Mouse (Mus musculus): ENCODE measurements at regions not wholly inside any gene's neighbourhood (a gene's known extent, or its start where the extent isn't known, plus 50 kb on each side); places are given as distances from the start of the nearest gene placed in this dataset.

DNA sequence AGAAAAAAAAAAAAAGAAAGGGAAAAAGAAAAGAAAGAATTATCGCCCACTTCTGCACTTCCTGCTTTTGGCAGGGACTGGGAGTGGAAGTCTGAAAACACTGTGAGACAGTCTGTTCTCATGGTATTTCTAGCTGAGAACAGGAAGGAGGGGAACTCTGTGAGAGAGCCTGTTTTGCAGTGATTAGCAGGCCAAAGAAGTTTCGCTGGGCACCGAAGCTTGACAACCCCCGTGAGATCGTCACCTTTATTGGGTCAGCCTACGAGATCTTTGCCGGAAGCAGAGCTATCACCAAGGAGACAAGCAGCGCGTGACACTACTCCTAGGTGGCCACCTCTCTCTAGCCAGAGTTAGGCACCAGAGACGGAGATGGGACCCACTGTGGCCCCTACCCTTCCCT lies 78.2 kb upstream of the Atxn1 start:
- 7% methylated on average over 10 of the region's 10 CpGs for WGBS
- peak; percentile 4 for DNase-seq
- Histone ChIP-seq H3K27ac (ENCODE audit: control insufficient read depth, insufficient read depth, low read length) (no peak overlapping the region), H3K4me3 (ENCODE audit: control insufficient read depth, insufficient read depth, low read length) (peak overlapping the region; percentile 38), H3K36me3 (ENCODE audit: control insufficient read depth, insufficient read depth, low read length) (no peaks in the 10 kb centered on the region), H3K27me3 (ENCODE audit: control insufficient read depth, insufficient read depth, low read length) (no peaks in the 10 kb centered on the region), H3K4me1 (replicated peaks; ENCODE audit: control insufficient read depth, insufficient read depth, low read length) (peaks cover 11% of the 10 kb centered on the region; the same call in 1 of the 2 replicates)
- no peak for TF ChIP-seq CTCF (IDR thresholded peaks at IDR 0.05; ENCODE audit: borderline replicate concordance, control insufficient read depth, extremely low read depth, insufficient read depth, low read length, poor library complexity)

DNA sequence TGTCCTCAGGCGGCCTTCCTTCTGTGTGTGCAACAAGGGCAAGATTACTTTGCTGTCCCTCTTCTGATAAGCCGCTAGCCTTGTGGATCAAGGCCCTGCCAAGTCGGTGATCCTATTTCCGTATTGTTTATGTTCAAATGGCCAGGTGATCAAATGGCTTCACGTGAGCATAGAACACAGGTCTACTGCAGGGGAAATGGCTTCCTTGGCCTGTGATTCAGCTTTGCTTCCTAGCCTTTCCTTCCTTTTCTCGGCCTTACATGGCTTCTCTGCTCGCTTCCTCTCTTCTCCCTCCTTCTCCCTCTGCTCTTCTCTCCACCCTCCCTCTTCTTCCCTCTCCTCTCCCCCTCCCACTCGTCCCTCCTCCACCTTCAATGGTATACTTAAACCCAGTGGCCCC lies 77.4 kb upstream of the Atxn1 start:
- WGBS: 78% methylated on average over 8 of the region's 8 CpGs
- Histone ChIP-seq H3K36me3 (ENCODE audit: control insufficient read depth, insufficient read depth, low read length) (no peaks in the 10 kb centered on the region), H3K27ac (ENCODE audit: control insufficient read depth, insufficient read depth, low read length) (no peak overlapping the region), H3K27me3 (ENCODE audit: control insufficient read depth, insufficient read depth, low read length) (no peaks in the 10 kb centered on the region), H3K4me1 (replicated peaks; ENCODE audit: control insufficient read depth, insufficient read depth, low read length) (peaks cover 11% of the 10 kb centered on the region; the same call in 1 of the 2 replicates), H3K4me3 (ENCODE audit: control insufficient read depth, insufficient read depth, low read length) (no peak overlapping the region)
- no peak for TF ChIP-seq POLR2A (IDR thresholded peaks at IDR 0.05; ENCODE audit: control insufficient read depth, extremely low read depth, insufficient read depth, low read length, poor library complexity)
- no peak for TF ChIP-seq CTCF (IDR thresholded peaks at IDR 0.05; ENCODE audit: borderline replicate concordance, control insufficient read depth, extremely low read depth, insufficient read depth, low read length, poor library complexity)
- no peak for DNase-seq

DNA sequence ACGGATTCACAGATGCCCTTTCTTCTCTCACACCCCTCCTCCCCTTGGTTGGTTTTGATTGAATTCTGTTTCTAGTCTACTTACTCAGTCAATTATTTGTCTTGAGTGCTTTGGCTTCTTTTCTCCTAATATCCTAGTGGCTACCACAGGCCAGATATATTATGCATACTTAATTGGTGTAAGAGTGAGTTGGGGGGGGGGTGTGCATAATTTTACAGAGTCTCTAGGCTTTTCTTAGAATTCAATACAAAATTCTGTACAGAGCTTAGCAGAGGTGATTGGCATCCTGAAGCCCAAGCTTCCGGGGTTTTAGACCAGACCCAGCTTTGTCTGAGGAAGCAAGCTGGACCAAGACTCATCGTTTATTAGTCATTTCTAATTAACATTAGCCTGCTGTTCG lies 76.7 kb upstream of the Atxn1 start:
- H3K36me3 ChIP-seq (ENCODE audit: control insufficient read depth, insufficient read depth, low read length): no peaks in the 10 kb centered on the region
- H3K4me1 ChIP-seq (replicated peaks; ENCODE audit: control insufficient read depth, insufficient read depth, low read length): peaks cover 11% of the 10 kb centered on the region; the same call in 1 of the 2 replicates
- H3K27ac ChIP-seq (ENCODE audit: control insufficient read depth, insufficient read depth, low read length): no peak overlapping the region
- TF ChIP-seq POLR2A (IDR thresholded peaks at IDR 0.05; ENCODE audit: control insufficient read depth, extremely low read depth, insufficient read depth, low read length, poor library complexity): no peak
- no peak for TF ChIP-seq CTCF (IDR thresholded peaks at IDR 0.05; ENCODE audit: borderline replicate concordance, control insufficient read depth, extremely low read depth, insufficient read depth, low read length, poor library complexity)
- no peak overlapping the region for H3K4me3 ChIP-seq (ENCODE audit: control insufficient read depth, insufficient read depth, low read length)
- DNase-seq: no peak
- WGBS: over 99% methylated on average over 4 of the region's 4 CpGs
- no peaks in the 10 kb centered on the region for H3K27me3 ChIP-seq (ENCODE audit: control insufficient read depth, insufficient read depth, low read length)

DNA sequence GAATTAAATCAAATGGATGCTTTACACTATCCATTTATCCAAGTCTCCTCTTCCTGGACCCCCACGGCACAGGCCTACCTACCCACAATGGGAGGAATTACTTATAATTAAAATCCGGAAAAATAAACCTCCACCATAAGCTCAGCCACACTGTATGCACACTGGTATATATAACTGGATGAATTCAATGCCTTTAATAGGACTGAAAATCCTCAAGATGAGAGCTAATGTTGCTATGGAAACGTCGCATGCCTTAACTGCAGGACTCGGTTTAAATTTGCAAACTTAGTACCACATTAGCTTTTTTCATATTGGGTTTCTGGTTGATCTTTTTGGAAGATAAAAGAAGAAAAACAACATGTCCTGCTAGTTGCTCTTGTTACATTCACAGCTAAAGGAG lies 75.3 kb upstream of the Atxn1 start:
- H3K27me3 ChIP-seq (ENCODE audit: control insufficient read depth, insufficient read depth, low read length): no peaks in the 10 kb centered on the region
- no peak for DNase-seq
- no peak overlapping the region for H3K4me3 ChIP-seq (ENCODE audit: control insufficient read depth, insufficient read depth, low read length)
- TF ChIP-seq CTCF (IDR thresholded peaks at IDR 0.05; ENCODE audit: borderline replicate concordance, control insufficient read depth, extremely low read depth, insufficient read depth, low read length, poor library complexity) (no peak), POLR2A (IDR thresholded peaks at IDR 0.05; ENCODE audit: control insufficient read depth, extremely low read depth, insufficient read depth, low read length, poor library complexity) (no peak)
- H3K4me1 ChIP-seq (replicated peaks; ENCODE audit: control insufficient read depth, insufficient read depth, low read length): peaks cover 11% of the 10 kb centered on the region; the same call in 1 of the 2 replicates
- H3K27ac ChIP-seq (ENCODE audit: control insufficient read depth, insufficient read depth, low read length): no peak overlapping the region
- H3K36me3 ChIP-seq (ENCODE audit: control insufficient read depth, insufficient read depth, low read length): no peaks in the 10 kb centered on the region
- WGBS: 94% methylated on average over 5 of the region's 5 CpGs

DNA sequence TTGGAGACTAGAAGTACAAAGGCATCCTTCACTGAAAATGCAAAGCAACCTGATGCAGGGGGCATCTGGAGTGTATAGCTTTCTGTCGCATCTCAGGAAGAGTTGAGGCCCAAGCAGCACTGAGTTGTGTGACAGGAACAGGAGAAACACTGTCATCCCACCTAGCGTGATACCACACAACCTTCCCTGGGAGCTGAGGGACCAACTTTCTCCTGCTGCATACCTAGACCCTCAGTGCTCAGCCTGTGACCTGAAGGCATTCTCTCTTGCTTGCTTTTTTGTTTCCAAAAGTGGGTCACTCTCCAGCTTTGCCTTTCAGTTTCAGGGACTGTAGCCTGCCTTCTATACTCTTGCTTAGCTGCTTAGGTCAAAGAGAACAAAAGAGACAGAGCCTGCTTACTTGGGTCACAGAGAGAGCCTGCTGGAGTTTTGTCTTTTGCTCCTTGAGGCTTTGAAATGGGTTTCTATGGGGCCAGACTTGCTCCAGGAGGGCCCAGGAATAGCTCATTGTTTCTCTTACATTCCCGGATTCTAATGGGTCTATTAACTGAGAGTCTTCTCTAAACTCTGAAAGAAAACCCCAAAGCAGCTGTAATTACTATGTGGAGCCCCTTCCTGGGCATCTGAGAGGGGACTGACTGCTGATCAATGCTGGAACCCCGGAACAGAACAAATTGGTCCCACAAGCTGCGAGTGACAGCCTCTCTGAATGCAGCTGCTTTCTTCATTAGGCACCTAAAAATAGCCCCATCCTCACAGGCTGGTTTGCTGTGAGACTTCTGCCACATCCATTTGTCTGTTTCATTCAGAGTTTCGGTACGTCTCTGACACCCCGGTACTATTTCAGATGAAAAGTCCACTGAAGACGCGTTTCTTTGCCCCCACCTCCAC lies 73.9 kb upstream of the Atxn1 start:
- Histone ChIP-seq H3K4me1 (replicated peaks; ENCODE audit: control insufficient read depth, insufficient read depth, low read length) (peaks cover 11% of the 10 kb centered on the region; the same call in 1 of the 2 replicates), H3K36me3 (ENCODE audit: control insufficient read depth, insufficient read depth, low read length) (no peaks in the 10 kb centered on the region), H3K4me3 (ENCODE audit: control insufficient read depth, insufficient read depth, low read length) (no peak overlapping the region), H3K27ac (ENCODE audit: control insufficient read depth, insufficient read depth, low read length) (no peak overlapping the region), H3K27me3 (ENCODE audit: control insufficient read depth, insufficient read depth, low read length) (no peaks in the 10 kb centered on the region)
- TF ChIP-seq CTCF (IDR thresholded peaks at IDR 0.05; ENCODE audit: borderline replicate concordance, control insufficient read depth, extremely low read depth, insufficient read depth, low read length, poor library complexity): no peak
- no peak for TF ChIP-seq POLR2A (IDR thresholded peaks at IDR 0.05; ENCODE audit: control insufficient read depth, extremely low read depth, insufficient read depth, low read length, poor library complexity)
- WGBS: 97% methylated on average over 10 of the region's 10 CpGs
- no peak for DNase-seq

DNA sequence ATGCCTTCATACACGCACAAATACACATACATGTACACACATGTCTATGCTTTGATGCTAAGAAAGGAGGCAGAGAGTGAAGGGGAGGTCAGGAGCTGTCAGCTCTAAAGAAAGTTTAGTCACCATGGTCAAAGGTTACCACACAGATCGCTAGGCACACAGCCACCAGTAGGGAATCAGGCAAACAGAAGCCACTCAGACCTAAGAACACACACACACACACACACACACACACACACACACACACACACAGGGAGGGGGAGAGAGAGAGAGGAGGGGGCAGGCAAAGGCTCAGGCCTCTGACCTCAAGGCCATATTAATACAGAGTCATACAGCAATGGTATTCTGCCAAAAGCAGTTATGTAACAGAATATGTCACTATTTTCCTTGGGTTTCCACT lies 67.5 kb upstream of the Atxn1 start:
- H3K4me1 ChIP-seq (replicated peaks; ENCODE audit: control insufficient read depth, insufficient read depth, low read length): no peaks in the 10 kb centered on the region; the same call in 1 of the 2 replicates
- no peak overlapping the region for H3K27ac ChIP-seq (ENCODE audit: control insufficient read depth, insufficient read depth, low read length)
- H3K36me3 ChIP-seq (ENCODE audit: control insufficient read depth, insufficient read depth, low read length): no peaks in the 10 kb centered on the region
- H3K4me3 ChIP-seq (ENCODE audit: control insufficient read depth, insufficient read depth, low read length): no peak overlapping the region
- 96% methylated on average over 2 of the region's 2 CpGs for WGBS
- DNase-seq: no peak
- TF ChIP-seq CTCF (IDR thresholded peaks at IDR 0.05; ENCODE audit: borderline replicate concordance, control insufficient read depth, extremely low read depth, insufficient read depth, low read length, poor library complexity): no peak
- TF ChIP-seq POLR2A (IDR thresholded peaks at IDR 0.05; ENCODE audit: control insufficient read depth, extremely low read depth, insufficient read depth, low read length, poor library complexity): no peak
- H3K27me3 ChIP-seq (ENCODE audit: control insufficient read depth, insufficient read depth, low read length): no peaks in the 10 kb centered on the region
